Mouse (Mus musculus): ENCODE data around the gene Dcp1a.

GRCm38 (mm10) chr14:30519323-30519722 lies 40.0 kb downstream of the Dcp1a start:
- TF ChIP-seq CTCF (IDR thresholded peaks at IDR 0.05; ENCODE audit: extremely low read depth, insufficient read depth, insufficient read length, insufficient replicate concordance) (no peak), POLR2A (IDR thresholded peaks at IDR 0.05; ENCODE audit: low read depth, low read length) (no peak)
